Mouse (Mus musculus) liver, embryonic 11.5 days (tissue): ENCODE measurements around the gene E030018B13Rik. TPM values are rescaled to one million over a fixed set of nuclear protein-coding genes. Genes with fewer than 3 reads are reported as not detected.

Experiments used
- polyA plus RNA-seq: library from polyadenylated mRNA; unstranded; fragments of >200 nt; fragmentation: Nextera tagmentation; extraction: Ambion mirVana; gene quantifications from 2 replicates; pipeline ENCODE4 v1.2.1, GENCODE M21; 2014

Gene E030018B13Rik
- polyA plus RNA-seq, 1 experiment from 2014 or later: not detected

Other genes with a start within 250 kb of the E030018B13Rik start
- 20.0 and 20.9 TPM in 2 replicates for gene Klf13, start 22.1 kb downstream of the E030018B13Rik start, polyA plus RNA-seq
- gene Trpm1, start 237.0 kb downstream of the E030018B13Rik start, polyA plus RNA-seq: 0.21 TPM in 1 of 2 replicates, not detected in the other